17 mouse cellular contexts compared by ENCODE assay signal in the genomic region with DNA sequence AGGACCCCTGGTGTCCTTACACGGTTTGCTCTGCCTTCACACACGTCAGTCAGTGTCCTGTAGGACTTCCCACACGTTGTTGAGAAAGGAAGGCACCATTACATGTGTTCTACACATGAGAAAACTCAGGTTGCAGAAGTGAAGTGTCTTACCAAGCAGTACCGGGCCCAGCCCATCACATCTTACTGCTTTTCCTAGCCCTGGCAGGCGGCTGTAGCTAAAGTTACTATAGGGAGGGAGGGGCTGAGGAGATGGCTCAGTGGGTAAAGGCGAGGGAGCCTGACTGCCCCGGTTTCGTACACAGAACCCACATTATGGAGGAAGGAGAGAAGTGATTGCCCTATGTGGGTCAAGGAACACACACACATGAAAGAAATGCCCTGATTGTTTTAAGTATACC.
DNase-seq lines count a peak whose midpoint lies in the region; ATAC-seq and TF ChIP-seq lines count a peak whose summit lies in the region.
"Had no signal": no experiment of that assay in that cellular context is flagged by ENCODE, and none has a peak within 500 bp of the region (broad histone marks: within the 10 kb centered on the region; RNA-seq: fewer than 3 reads in every experiment).

No protein-coding gene starts in this region.

- no peak for TF ChIP-seq POLR2A in thymus, adult 2 months (IDR thresholded peaks at IDR 0.05; ENCODE audit: control insufficient read depth, extremely low read depth, insufficient read depth, low read length, poor library complexity)

- no peaks in the 10 kb centered on the region for H3K36me3 ChIP-seq in heart, embryonic 13.5 days
- no peaks in the 10 kb centered on the region for H3K36me3 ChIP-seq in heart, embryonic 12.5 days
- H3K36me3 ChIP-seq in thymus, adult 2 months (ENCODE audit: control insufficient read depth, insufficient read depth, low read length): no peaks in the 10 kb centered on the region
- H3K36me3 ChIP-seq: G1E; hindbrain, embryonic 12.5 days; kidney, embryonic 15.5 days; limb, embryonic 12.5 days; liver, embryonic 13.5 days had no signal

- ATAC-seq in heart, embryonic 13.5 days (ENCODE audit: extremely low read depth, insufficient number of reproducible peaks, low FRiP score, low TSS enrichment): no peak
- no peak for ATAC-seq in heart, embryonic 12.5 days (ENCODE audit: insufficient number of reproducible peaks, low FRiP score)
- ATAC-seq: forebrain, postnatal 0 days had no signal

- no peak overlapping the region for H3K9ac ChIP-seq in heart, embryonic 13.5 days
- no peak overlapping the region for H3K9ac ChIP-seq in heart, embryonic 12.5 days
- H3K9ac ChIP-seq: forebrain, postnatal 0 days; hindbrain, embryonic 12.5 days; kidney, embryonic 15.5 days; limb, embryonic 12.5 days; liver, embryonic 13.5 days had no signal

- no peak for TF ChIP-seq CTCF in layer of hippocampus, adult 2 months (conservative IDR thresholded peaks at IDR 0.05)
- TF ChIP-seq CTCF in thymus, adult 2 months (IDR thresholded peaks at IDR 0.05; ENCODE audit: borderline replicate concordance, control insufficient read depth, extremely low read depth, insufficient read depth, low read length, poor library complexity): no peak

- DNase-seq in layer of hippocampus, adult 2 months (ENCODE audit: low spot score in 2 of 2): no peak
- no peak for DNase-seq in layer of hippocampus, postnatal 10 days (ENCODE audit: low spot score in 2 of 2)
- peak; percentile 49 for DNase-seq in thymus, postnatal 4 days
- DNase-seq in thymus, adult 2 months: no peak
- no peak for DNase-seq in adrenal gland, postnatal 36 days
- DNase-seq: adrenal gland, postnatal 10 days; cerebellum, adult 11 months; cerebellum, postnatal 10 days; forebrain, postnatal 0 days; liver, embryonic 13.5 days had no signal

- no peak overlapping the region for H3K4me3 ChIP-seq in heart, embryonic 13.5 days
- no peak overlapping the region for H3K4me3 ChIP-seq in heart, embryonic 12.5 days
- H3K4me3 ChIP-seq in layer of hippocampus, adult 2 months: no peak overlapping the region
- no peak overlapping the region for H3K4me3 ChIP-seq in thymus, adult 2 months (ENCODE audit: control insufficient read depth, insufficient read depth, low read length)
- H3K4me3 ChIP-seq: hindbrain, embryonic 12.5 days; kidney, embryonic 15.5 days; limb, embryonic 12.5 days; liver, embryonic 13.5 days had no signal

- no peaks in the 10 kb centered on the region for H3K9me3 ChIP-seq in heart, embryonic 13.5 days
- H3K9me3 ChIP-seq in heart, embryonic 12.5 days (replicated peaks): no peaks in the 10 kb centered on the region
- H3K9me3 ChIP-seq: G1E; hindbrain, embryonic 12.5 days; kidney, embryonic 15.5 days; limb, embryonic 12.5 days; liver, embryonic 13.5 days had no signal

- H3K27me3 ChIP-seq in heart, embryonic 13.5 days (replicated peaks): no peaks in the 10 kb centered on the region
- no peaks in the 10 kb centered on the region for H3K27me3 ChIP-seq in heart, embryonic 12.5 days (replicated peaks)
- no peaks in the 10 kb centered on the region for H3K27me3 ChIP-seq in thymus, adult 2 months (ENCODE audit: control insufficient read depth, insufficient read depth, low read length)
- H3K27me3 ChIP-seq: hindbrain, embryonic 12.5 days; kidney, embryonic 15.5 days; limb, embryonic 12.5 days; liver, embryonic 13.5 days had no signal

- H3K4me2 ChIP-seq in heart, embryonic 13.5 days: no peak overlapping the region
- H3K4me2 ChIP-seq in heart, embryonic 12.5 days: no peak overlapping the region
- H3K4me2 ChIP-seq: hindbrain, embryonic 12.5 days; limb, embryonic 12.5 days; liver, embryonic 13.5 days; midbrain, embryonic 11.5 days had no signal

- 0 out of 2 replicates have a peak overlapping the region, but pooled peaks have one; percentile 25 for H3K27ac ChIP-seq in heart, embryonic 13.5 days (replicated peaks)
- H3K27ac ChIP-seq in heart, embryonic 12.5 days (ENCODE audit: poor library complexity, severe bottlenecking): no peak overlapping the region
- H3K27ac ChIP-seq in layer of hippocampus, adult 2 months: peak overlapping the region; percentile 68; the same call in 1 of the 2 replicates
- H3K27ac ChIP-seq in thymus, adult 2 months (ENCODE audit: control insufficient read depth, insufficient read depth, low read length): no peak overlapping the region
- H3K27ac ChIP-seq: hindbrain, embryonic 12.5 days; limb, embryonic 12.5 days; liver, embryonic 13.5 days had no signal

- H3K4me1 ChIP-seq in heart, embryonic 13.5 days: peaks cover 63% of the 10 kb centered on the region
- peaks cover 51% of the 10 kb centered on the region for H3K4me1 ChIP-seq in heart, embryonic 12.5 days (replicated peaks)
- peaks cover 60% of the 10 kb centered on the region for H3K4me1 ChIP-seq in thymus, adult 2 months (replicated peaks; ENCODE audit: control insufficient read depth, insufficient read depth, low read length)

- 69% methylated on average over 8 of the region's 8 CpGs for WGBS in heart, embryonic 13.5 days
- WGBS in heart, embryonic 12.5 days: 81% methylated on average over 8 of the region's 8 CpGs
- WGBS in thymus, adult 2 months: 75% methylated on average over 8 of the region's 8 CpGs

Comparison
In these comparisons a context has a peak if more than half of its experiments do, and no peak if none do; other contexts are left out.
1. H3K27ac ChIP-seq: peak in heart, embryonic 13.5 days (single experiment) and layer of hippocampus, adult 2 months (single experiment); none in heart, embryonic 12.5 days (single experiment) and thymus, adult 2 months (single experiment).